Mouse (Mus musculus) frontal cortex, postnatal 25 days (tissue): ENCODE data around the gene Dppa4.

Source experiments
- DNase-seq, 2 experiments: peaks; one replicate each; pipeline ENCODE4 v3.0.0; 2022; ENCODE audit warnings: low spot score in 2 of 2

Dppa4 gene

DNA sequence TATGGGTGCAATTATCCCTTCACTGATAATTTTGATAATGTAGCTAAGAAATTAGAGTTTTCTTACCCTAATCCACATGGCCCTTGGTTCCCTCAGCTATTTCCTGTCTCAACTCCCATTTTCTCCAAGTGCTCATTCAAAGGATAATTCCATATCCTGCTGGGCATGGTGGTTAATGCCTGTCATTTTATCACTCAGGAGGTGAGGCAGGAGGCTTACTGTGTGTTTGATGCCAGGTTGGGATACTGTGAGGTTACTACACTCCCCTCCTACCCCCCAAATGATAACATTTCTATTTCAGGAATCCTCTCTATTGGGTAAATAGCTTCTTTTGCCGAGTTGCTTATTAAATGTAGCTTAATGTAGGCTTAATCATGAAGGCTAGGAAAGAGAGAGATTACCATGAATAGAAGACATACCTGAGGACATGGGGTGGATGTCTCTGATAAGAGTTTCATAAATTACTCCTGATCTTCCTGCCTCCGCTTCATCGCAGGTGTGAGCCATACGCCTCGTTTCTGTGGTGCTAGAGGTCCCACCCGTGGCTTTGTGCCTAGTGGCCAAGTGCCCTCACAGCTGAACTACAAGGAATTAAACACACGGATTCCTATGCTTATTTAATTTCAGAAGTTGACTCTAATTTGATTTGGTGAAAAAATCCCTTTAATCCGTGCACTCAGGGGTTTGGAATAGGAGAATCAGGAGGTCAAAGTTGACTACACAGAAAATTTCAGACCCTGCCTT, 40.2 kb downstream of the Dppa4 start:
- DNase-seq = no peak

DNA sequence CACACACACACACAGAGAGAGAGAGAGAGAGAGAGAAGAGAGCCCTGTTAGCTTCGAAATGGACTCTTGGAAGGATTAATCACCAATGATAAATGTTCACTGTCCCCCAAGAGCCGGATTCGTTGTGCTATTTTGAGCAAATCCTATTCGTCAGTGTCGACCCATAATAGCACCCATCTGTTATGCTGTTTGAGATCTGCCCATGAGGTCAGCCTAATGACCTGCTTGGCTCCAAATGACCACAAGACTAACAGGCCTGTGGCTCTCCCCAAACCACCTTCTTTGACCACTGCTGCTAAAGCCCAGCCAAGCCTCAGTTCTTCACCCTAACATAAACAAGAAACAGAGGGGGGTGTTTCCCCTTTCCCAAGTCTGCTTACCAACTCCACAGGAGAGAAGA, 43.4 kb downstream of the Dppa4 start:
- DNase-seq = no peak

DNA sequence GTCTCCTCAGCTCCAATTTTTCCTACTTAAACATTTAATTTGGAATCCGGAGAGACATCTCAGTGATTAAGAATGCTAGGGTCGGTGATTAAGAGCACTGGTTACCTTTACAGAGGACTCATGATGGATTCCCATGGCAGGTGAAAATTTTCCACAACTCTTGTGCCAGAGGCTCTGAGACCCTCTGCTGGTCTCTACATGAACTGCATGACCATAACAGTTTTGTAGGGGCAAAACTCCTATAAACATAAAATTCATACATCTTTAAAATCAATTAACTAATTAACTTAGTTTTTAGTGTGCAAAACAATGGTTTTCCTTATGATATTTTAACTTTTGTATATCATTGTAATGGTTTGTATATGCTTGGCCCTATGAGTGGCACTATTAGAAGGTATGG, 44.9 kb downstream of the Dppa4 start:
- DNase-seq = no peak

DNA sequence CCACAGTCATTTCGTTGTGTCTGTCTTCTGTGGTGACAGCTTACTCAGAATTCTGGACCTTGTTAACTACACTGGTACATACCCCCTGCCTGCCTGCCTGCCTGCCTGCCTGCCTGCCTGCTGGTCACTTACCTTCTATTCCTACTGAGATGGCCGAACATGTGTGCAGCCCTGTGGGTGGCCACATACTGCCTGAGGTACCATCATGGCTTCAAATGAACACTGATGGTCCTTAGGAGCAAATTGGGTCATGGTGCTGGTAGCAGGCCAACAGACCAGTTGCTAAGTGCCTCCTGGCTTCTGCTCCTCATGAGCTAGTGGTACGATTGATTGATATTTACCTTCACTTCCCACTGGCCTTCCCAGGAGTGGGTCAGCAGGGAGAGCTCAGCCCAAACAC, 48.3 kb downstream of the Dppa4 start:
- no peak for DNase-seq

DNA sequence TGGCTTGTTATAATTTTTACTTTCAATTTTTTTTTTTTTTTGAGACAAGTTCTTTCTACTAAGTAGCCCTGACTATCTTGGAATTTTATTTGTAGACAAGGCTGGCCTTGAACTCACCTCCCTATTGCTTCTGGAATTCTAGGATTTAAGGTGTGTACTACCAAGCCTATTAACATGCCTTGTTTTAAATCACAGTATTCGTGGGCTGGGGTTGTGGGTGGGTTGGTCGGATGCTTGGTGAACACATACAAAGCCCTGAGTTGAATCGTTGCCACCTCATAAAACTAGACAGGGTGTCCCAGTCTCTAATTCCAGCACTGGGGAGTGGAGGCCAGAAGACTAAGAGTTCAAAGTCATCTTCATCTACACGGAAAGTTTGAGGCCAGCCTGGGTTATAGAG, 51.8 kb downstream of the Dppa4 start:
- DNase-seq = no peak
